Mouse (Mus musculus) MEL (cell line): ENCODE measurements around the gene Cltb.

Experiments
- CTCF ChIP-seq, 3 experiments: IDR thresholded peaks in 2 of 3; conservative IDR thresholded peaks in 1 of 3; 2 replicates each; pipeline ENCODE4 v1.5.1; 2011 to 2012; ENCODE audit warnings: low read length in 3 of 3, low read depth in 2 of 3, mild to moderate bottlenecking in 2 of 3, improper control_type of control experiment in 1 of 3, inconsistent platforms in 1 of 3, mixed read lengths in 1 of 3, moderate library complexity in 1 of 3; ENCODE audit not compliant: control insufficient read depth in 1 of 3, insufficient read depth in 1 of 3, poor library complexity in 1 of 3, severe bottlenecking in 1 of 3
- POLR2A ChIP-seq, 2 experiments: IDR thresholded peaks; 2 replicates each; pipeline ENCODE4 v1.6.1; 2011 to 2012; ENCODE audit warnings: low read length in 2 of 2, mild to moderate bottlenecking in 2 of 2, control low read depth in 1 of 2, improper control_type of control experiment in 1 of 2, low read depth in 1 of 2, moderate library complexity in 1 of 2; ENCODE audit not compliant: control insufficient read depth in 1 of 2, insufficient read depth in 1 of 2, poor library complexity in 1 of 2
- SMC3 ChIP-seq: IDR thresholded peaks from 2 replicates; pipeline ENCODE4 v1.6.1; 2011; ENCODE audit warnings: low read depth, low read length, improper control_type of control experiment
- ZKSCAN1 ChIP-seq: IDR thresholded peaks from 2 replicates; pipeline ENCODE4 v1.6.1; 2012; ENCODE audit warnings: low read depth, mild to moderate bottlenecking, inconsistent platforms, low read length, improper control_type of control experiment, moderate library complexity

DNA sequence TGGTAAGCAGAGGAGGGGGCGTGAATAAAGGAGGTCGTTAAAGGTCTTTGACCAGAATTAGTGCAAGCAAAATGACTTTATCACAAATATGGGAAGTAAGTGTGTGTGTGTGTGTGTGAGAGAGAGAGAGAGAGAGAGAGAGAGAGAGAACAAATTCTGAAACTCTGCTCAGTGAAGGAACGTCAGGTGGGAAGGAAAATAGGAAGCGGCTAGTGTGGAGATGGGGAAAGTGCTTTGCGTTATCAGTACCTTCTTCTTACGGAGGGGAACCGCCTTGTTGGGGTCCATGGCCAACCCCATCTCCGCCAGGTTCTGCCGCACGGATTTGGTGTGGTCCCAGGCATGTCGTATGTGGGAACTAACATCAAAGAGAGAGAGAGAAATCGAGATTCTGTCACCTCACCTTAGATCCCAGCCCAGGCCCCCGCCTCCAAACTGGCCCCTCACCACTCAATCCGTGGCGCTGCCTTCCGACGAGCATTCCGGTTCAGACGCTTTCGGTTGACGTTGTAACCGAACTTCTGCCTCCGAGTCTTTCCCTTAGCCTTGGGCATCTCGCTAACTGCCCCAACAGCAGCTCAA is 21.6 kb downstream of the Cltb start:
- TF ChIP-seq POLR2A (IDR thresholded peaks at IDR 0.05; ENCODE audit: control insufficient read depth in 1 of 2, insufficient read depth in 1 of 2, low read depth in 1 of 2, low read length in 2 of 2, poor library complexity in 1 of 2) = peak in 1 of 2 experiments; percentile 38; a peak in 1 of 4 replicates
- no peak for TF ChIP-seq SMC3
- TF ChIP-seq CTCF (IDR thresholded peaks at IDR 0.05 in 2 of 3, conservative IDR thresholded peaks at IDR 0.05 in 1 of 3; ENCODE audit: control insufficient read depth in 1 of 3, insufficient read depth in 1 of 3, low read depth in 2 of 3, low read length in 3 of 3, poor library complexity in 1 of 3, severe bottlenecking in 1 of 3) = no peak
- TF ChIP-seq ZKSCAN1 = no peak
